Mouse (Mus musculus) lung, postnatal 0 days (tissue): Measurements from ENCODE around the gene Tmem95. TPM values are rescaled to one million over a fixed set of nuclear protein-coding genes. Genes with fewer than 3 reads are reported as not detected.

Experiments used
- ATAC-seq: fragments of 200-750 bp; cut with Nextera tagmentation; 2 replicates; pipeline ENCODE4 v1.8.0; 2017; ENCODE audit warnings: moderate library complexity
- DNase-seq: peaks from one replicate; pipeline ENCODE4 v3.0.0-alpha.2; 2016; ENCODE audit warnings: low spot score
- H3K27ac ChIP-seq: fragments of 300-500 bp; sonication (generic); 2 replicates; pipeline ENCODE4 v1.5.1; 2014; ENCODE audit warnings: antibody characterized with exemption, mild to moderate bottlenecking, low read length, mixed read lengths
- H3K27me3 ChIP-seq: fragments of 300-500 bp; sonication (generic); replicated peaks from 2 replicates; pipeline ENCODE4 v1.6.1; 2014; ENCODE audit warnings: low read length, mixed read lengths; ENCODE audit not compliant: insufficient read depth
- H3K36me3 ChIP-seq: fragments of 300-500 bp; sonication (generic); 2 replicates; pipeline ENCODE4 v1.6.1; 2014; ENCODE audit warnings: low read length, mixed read lengths; ENCODE audit not compliant: insufficient read depth
- H3K4me1 ChIP-seq: fragments of 300-500 bp; sonication (generic); 2 replicates; pipeline ENCODE4 v1.6.1; 2014; ENCODE audit warnings: antibody characterized with exemption, low read depth, low read length, mixed read lengths; ENCODE audit not compliant: insufficient read depth
- H3K4me2 ChIP-seq: fragments of 300-500 bp; sonication (generic); replicated peaks from 2 replicates; pipeline ENCODE4 v1.6.1; 2014; ENCODE audit warnings: low read depth, mild to moderate bottlenecking, low read length, moderate library complexity, mixed read lengths
- H3K4me3 ChIP-seq: fragments of 300-500 bp; sonication (generic); 2 replicates; pipeline ENCODE4 v1.5.1; 2014; ENCODE audit warnings: low read depth, low read length
- H3K9ac ChIP-seq: fragments of 300-500 bp; sonication (generic); replicated peaks from 2 replicates; pipeline ENCODE4 v1.6.1; 2014; ENCODE audit warnings: low read depth, mild to moderate bottlenecking
- H3K9me3 ChIP-seq: fragments of 300-500 bp; sonication (generic); 2 replicates; pipeline ENCODE4 v1.6.1; 2016; ENCODE audit warnings: low read length, mixed read lengths
- CTCF ChIP-seq: IDR thresholded peaks from 2 replicates; pipeline ENCODE4 v1.5.1; 2016; ENCODE audit warnings: antibody characterized with exemption, mild to moderate bottlenecking
- EP300 ChIP-seq: IDR thresholded peaks from 2 replicates; pipeline ENCODE4 v1.6.1; 2016; ENCODE audit warnings: antibody characterized with exemption, mild to moderate bottlenecking, control low read depth
- WGBS: fragments of 180-500 bp; shearing (Covaris S2); extraction: QIAGEN DNeasy Blood & Tissue Kit; methylation state at CpG from one replicate; pipeline ENCODE4 v1.1.7; 2014; 5-methylcytosine and 5-hydroxymethylcytosine counted together
- polyA plus RNA-seq: library from polyadenylated mRNA; unstranded; fragments of >200 nt; fragmentation: Nextera tagmentation; extraction: Ambion mirVana; gene quantifications from 2 replicates; pipeline ENCODE4 v1.2.1, GENCODE M21; 2015

Gene Tmem95
- polyA plus RNA-seq, 1 experiment from 2014 or later = not detected

- H3K4me1 ChIP-seq = peaks cover 9% of the 10 kb centered on the region; the same call in 1 of the 2 replicates
- no peak overlapping the region for H3K4me2 ChIP-seq
- TF ChIP-seq EP300 = no peak
- TF ChIP-seq CTCF = no peak
- WGBS = 69% methylated on average over 5 of the region's 5 CpGs
- H3K36me3 ChIP-seq = no peaks in the 10 kb centered on the region
- no peak overlapping the region for H3K9ac ChIP-seq
- H3K27me3 ChIP-seq = no peaks in the 10 kb centered on the region
- H3K4me3 ChIP-seq = no peak overlapping the region
- DNase-seq = peak; percentile 23
- H3K27ac ChIP-seq = no peak overlapping the region
- H3K9me3 ChIP-seq = no peaks in the 10 kb centered on the region
- no peak for ATAC-seq
These were observed 16.9 kb upstream of the Tmem95 start for GRCm38 (mm10) chr11:69894671-69895070.

- 25% methylated on average over 4 of the region's 4 CpGs for WGBS
- ATAC-seq = peak; percentile 71
These were observed 13.7 kb upstream of the Tmem95 start for GRCm38 (mm10) chr11:69891482-69891881.

GRCm38 (mm10) chr11:69886907-69887635 lies 9.3 kb upstream of the Tmem95 start:
- ATAC-seq (peak; percentile 70), DNase-seq (peak; percentile 71)
- no peak overlapping the region for H3K9ac ChIP-seq
- WGBS = 59% methylated on average over 8 of the region's 8 CpGs
- peaks cover 14% of the 10 kb centered on the region; the same call in 1 of the 2 replicates for H3K4me1 ChIP-seq
- no peaks in the 10 kb centered on the region for H3K27me3 ChIP-seq
- H3K27ac ChIP-seq = peak overlapping the region; percentile 32; the same call in 1 of the 2 replicates
- no peak overlapping the region for H3K4me2 ChIP-seq
- no peaks in the 10 kb centered on the region for H3K36me3 ChIP-seq
- no peaks in the 10 kb centered on the region for H3K9me3 ChIP-seq
- TF ChIP-seq CTCF (peak; percentile 76), EP300 (no peak)
- no peak overlapping the region for H3K4me3 ChIP-seq

More at GRCm38 (mm10) chr11:69891482-69891881, 13.7 kb upstream of the Tmem95 start:
- Histone ChIP-seq H3K9ac (no peak overlapping the region), H3K36me3 (no peaks in the 10 kb centered on the region), H3K27me3 (no peaks in the 10 kb centered on the region), H3K4me3 (no peak overlapping the region), H3K4me1 (peaks cover 9% of the 10 kb centered on the region; the same call in 1 of the 2 replicates), H3K27ac (no peak overlapping the region), H3K9me3 (no peaks in the 10 kb centered on the region), H3K4me2 (no peak overlapping the region)
- TF ChIP-seq EP300 = no peak
- TF ChIP-seq CTCF = no peak
- DNase-seq = peak; percentile 65

- no peak for TF ChIP-seq CTCF
- TF ChIP-seq EP300 = no peak
- Histone ChIP-seq H3K9me3 (no peaks in the 10 kb centered on the region), H3K27ac (peak overlapping the region; percentile 62), H3K4me2 (peak overlapping the region; percentile 17; the same call in 1 of the 2 replicates), H3K9ac (0 out of 2 replicates have a peak overlapping the region, but pooled peaks have one; percentile 12), H3K36me3 (no peaks in the 10 kb centered on the region), H3K4me1 (peaks cover 11% of the 10 kb centered on the region), H3K27me3 (no peaks in the 10 kb centered on the region), H3K4me3 (no peak overlapping the region)
- no peak for ATAC-seq
- WGBS = 67% methylated on average over 8 of the region's 8 CpGs
- DNase-seq = no peak
These were observed 6.8 kb upstream of the Tmem95 start for GRCm38 (mm10) chr11:69884663-69885062.

GRCm38 (mm10) chr11:69884240-69884639 lies 6.4 kb upstream of the Tmem95 start:
- 44% methylated on average over 9 of the region's 9 CpGs for WGBS

GRCm38 (mm10) chr11:69883527-69884151 lies 5.8 kb upstream of the Tmem95 start:
- no peak for ATAC-seq
- Histone ChIP-seq H3K4me1 (peaks cover 11% of the 10 kb centered on the region), H3K9me3 (no peaks in the 10 kb centered on the region), H3K9ac (no peak overlapping the region), H3K4me3 (no peak overlapping the region), H3K27me3 (no peaks in the 10 kb centered on the region), H3K4me2 (no peak overlapping the region), H3K27ac (0 out of 2 replicates have a peak overlapping the region, but pooled peaks have one; percentile 62), H3K36me3 (no peaks in the 10 kb centered on the region)
- 80% methylated on average over 8 of the region's 8 CpGs for WGBS
- no peak for DNase-seq
- TF ChIP-seq EP300 = no peak

More at GRCm38 (mm10) chr11:69884240-69884639, 6.4 kb upstream of the Tmem95 start:
- TF ChIP-seq EP300 (no peak), CTCF (no peak)
- Histone ChIP-seq H3K36me3 (no peaks in the 10 kb centered on the region), H3K4me3 (no peak overlapping the region), H3K27me3 (no peaks in the 10 kb centered on the region), H3K9me3 (no peaks in the 10 kb centered on the region), H3K9ac (0 out of 2 replicates have a peak overlapping the region, but pooled peaks have one; percentile 12), H3K4me1 (peaks cover 11% of the 10 kb centered on the region), H3K27ac (peak overlapping the region; percentile 62), H3K4me2 (peak overlapping the region; percentile 17; the same call in 1 of the 2 replicates)
- ATAC-seq = no peak
- no peak for DNase-seq
